Mouse (Mus musculus) kidney, adult 2 months (tissue): ENCODE results near the gene Apoh. TPM values are rescaled to one million over a fixed set of nuclear protein-coding genes. Genes with fewer than 3 reads are reported as not detected.

ENCODE experiments used
- DNase-seq: peaks from one replicate; pipeline ENCODE4 v3.0.0; 2021
- H3K27ac ChIP-seq: fragments of 200-500 bp; 2 replicates; pipeline ENCODE4 v1.5.1; 2012; ENCODE audit warnings: low read depth, low read length, control low read depth, inconsistent platforms; ENCODE audit not compliant: insufficient read depth
- H3K27me3 ChIP-seq: fragments of 200-500 bp; replicated peaks from 2 replicates; pipeline ENCODE4 v1.6.1; 2012; ENCODE audit warnings: mild to moderate bottlenecking, moderate library complexity, low read length, inconsistent platforms; ENCODE audit not compliant: control insufficient read depth, insufficient read depth
- H3K36me3 ChIP-seq: fragments of 200-500 bp; 2 replicates; pipeline ENCODE4 v1.6.1; 2012; ENCODE audit warnings: mild to moderate bottlenecking, moderate library complexity, low read length, inconsistent platforms; ENCODE audit not compliant: control insufficient read depth, insufficient read depth
- H3K4me1 ChIP-seq: fragments of 200-500 bp; 2 replicates; pipeline ENCODE4 v1.6.1; 2011; ENCODE audit warnings: low read length; ENCODE audit not compliant: control insufficient read depth, insufficient read depth
- H3K4me3 ChIP-seq: fragments of 200-500 bp; 2 replicates; pipeline ENCODE4 v1.5.1; 2011; ENCODE audit warnings: mild to moderate bottlenecking, low read depth, low read length, control low read depth; ENCODE audit not compliant: insufficient read depth
- CTCF ChIP-seq: fragments of 200-500 bp; conservative IDR thresholded peaks from 2 replicates; pipeline ENCODE4 v1.5.1; 2011; ENCODE audit warnings: low read depth, mild to moderate bottlenecking, control low read depth, low read length, moderate library complexity, mixed read lengths; ENCODE audit not compliant: insufficient read depth, insufficient read length
- POLR2A ChIP-seq: fragments of 200-500 bp; IDR thresholded peaks from one replicate; pipeline ENCODE4 v1.6.1; 2011; ENCODE audit warnings: low read depth, low read length, control low read depth
- WGBS: fragments of 180-500 bp; shearing (Covaris S2); methylation state at CpG from one replicate; pipeline ENCODE4 v1.1.7; 2018; 5-methylcytosine and 5-hydroxymethylcytosine counted together
- polyA plus RNA-seq: library from polyadenylated mRNA; depleted of rRNA; stranded (reverse); fragments of >200 nt; gene quantifications from 2 replicates; pipeline ENCODE4 v1.2.3, GENCODE M21; 2012

The Apoh gene
- polyA plus RNA-seq, 1 experiment = not detected

GRCm38 (mm10) chr11:108312516-108312915 is 30.6 kb upstream of the Apoh start:
- WGBS = 84% methylated on average over 5 of the region's 5 CpGs

DNA sequence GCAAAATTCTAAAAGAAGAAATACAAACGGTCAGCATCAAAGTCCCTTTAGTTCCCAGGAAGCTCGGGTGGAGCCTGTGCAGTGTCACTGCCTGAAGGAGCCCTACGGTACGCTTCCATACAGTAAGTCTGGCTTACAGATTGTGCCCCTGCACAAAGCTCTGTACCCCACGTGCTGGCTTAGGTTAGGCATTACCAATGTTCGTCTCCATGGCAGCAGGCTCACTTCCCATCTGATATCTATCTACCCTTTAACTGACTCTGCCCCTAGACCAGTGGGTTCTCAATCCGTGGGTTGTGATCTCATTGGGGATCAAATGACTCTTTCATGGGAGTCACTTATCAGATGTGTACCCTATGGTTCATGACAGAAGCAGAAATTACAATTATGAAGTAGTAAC is 27.4 kb upstream of the Apoh start:
- 79% methylated on average over 7 of the region's 7 CpGs for WGBS
- DNase-seq = no peak
- H3K4me1 ChIP-seq = no peaks in the 10 kb centered on the region
- no peaks in the 10 kb centered on the region for H3K27me3 ChIP-seq
- H3K36me3 ChIP-seq = no peaks in the 10 kb centered on the region
- no peak overlapping the region for H3K4me3 ChIP-seq
- TF ChIP-seq POLR2A (no peak), CTCF (no peak)
- no peak overlapping the region for H3K27ac ChIP-seq

More at GRCm38 (mm10) chr11:108312516-108312915, 30.6 kb upstream of the Apoh start:
- no peak for DNase-seq
- TF ChIP-seq POLR2A = no peak
- H3K27me3 ChIP-seq = no peaks in the 10 kb centered on the region
- no peak overlapping the region for H3K27ac ChIP-seq
- no peak overlapping the region for H3K4me3 ChIP-seq
- no peaks in the 10 kb centered on the region for H3K4me1 ChIP-seq
- no peaks in the 10 kb centered on the region for H3K36me3 ChIP-seq

DNA sequence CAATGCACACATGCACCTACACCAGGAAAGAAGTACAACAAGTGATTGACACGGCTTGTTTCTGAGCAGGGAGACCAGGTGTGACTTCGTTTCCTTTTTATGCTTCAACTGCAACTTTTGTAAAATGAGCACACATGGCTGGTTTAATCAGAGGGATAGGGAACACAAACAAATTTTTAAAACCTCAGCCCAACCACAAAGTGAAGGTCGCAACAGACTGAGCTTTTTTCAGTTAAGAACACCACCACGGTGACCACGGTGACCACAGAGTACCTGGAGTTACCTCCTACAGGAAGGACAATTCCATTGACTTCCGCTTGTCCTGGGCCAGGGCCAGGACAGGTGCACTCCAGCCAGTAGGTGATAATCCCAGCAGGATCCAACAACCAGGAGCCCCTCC is 25.3 kb upstream of the Apoh start:
- Histone ChIP-seq H3K4me1 (no peaks in the 10 kb centered on the region), H3K27me3 (no peaks in the 10 kb centered on the region), H3K4me3 (no peak overlapping the region), H3K36me3 (no peaks in the 10 kb centered on the region), H3K27ac (no peak overlapping the region)
- no peak for DNase-seq
- TF ChIP-seq CTCF = no peak
- no peak for TF ChIP-seq POLR2A
- WGBS = 74% methylated on average over 6 of the region's 6 CpGs

- no peak for DNase-seq
- no peaks in the 10 kb centered on the region for H3K4me1 ChIP-seq
- H3K4me3 ChIP-seq = no peak overlapping the region
- no peaks in the 10 kb centered on the region for H3K36me3 ChIP-seq
- TF ChIP-seq CTCF = no peak
- TF ChIP-seq POLR2A = no peak
- H3K27ac ChIP-seq = no peak overlapping the region
- no peaks in the 10 kb centered on the region for H3K27me3 ChIP-seq
- WGBS = 90% methylated on average over 11 of the region's 11 CpGs
Observed at GRCm38 (mm10) chr11:108319162-108319561, 24.0 kb upstream of the Apoh start.

DNA sequence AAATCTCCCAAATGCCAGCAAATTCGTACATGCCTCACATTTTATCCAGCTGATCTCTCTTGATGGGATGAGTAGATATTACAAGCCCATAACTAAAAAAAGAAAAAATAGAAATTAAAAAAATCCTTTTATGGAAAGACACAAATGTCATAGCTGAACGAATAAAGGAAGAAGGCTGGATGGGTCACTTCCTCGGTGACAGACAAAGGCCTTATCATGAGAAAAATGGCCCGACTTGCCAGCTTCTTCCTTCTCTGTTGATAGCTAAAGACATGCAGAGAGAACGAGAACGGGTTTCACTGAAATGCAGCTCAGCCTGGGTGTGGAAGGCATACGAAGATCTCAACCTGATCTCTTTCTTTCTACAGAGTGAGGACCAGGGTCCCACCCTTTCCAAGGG is 22.6 kb upstream of the Apoh start:
- TF ChIP-seq POLR2A = no peak
- no peak for TF ChIP-seq CTCF
- 73% methylated on average over 7 of the region's 7 CpGs for WGBS
- H3K4me3 ChIP-seq = no peak overlapping the region
- no peak overlapping the region for H3K27ac ChIP-seq
- DNase-seq = no peak
- no peaks in the 10 kb centered on the region for H3K36me3 ChIP-seq
- no peaks in the 10 kb centered on the region for H3K27me3 ChIP-seq
- H3K4me1 ChIP-seq = no peaks in the 10 kb centered on the region

DNA sequence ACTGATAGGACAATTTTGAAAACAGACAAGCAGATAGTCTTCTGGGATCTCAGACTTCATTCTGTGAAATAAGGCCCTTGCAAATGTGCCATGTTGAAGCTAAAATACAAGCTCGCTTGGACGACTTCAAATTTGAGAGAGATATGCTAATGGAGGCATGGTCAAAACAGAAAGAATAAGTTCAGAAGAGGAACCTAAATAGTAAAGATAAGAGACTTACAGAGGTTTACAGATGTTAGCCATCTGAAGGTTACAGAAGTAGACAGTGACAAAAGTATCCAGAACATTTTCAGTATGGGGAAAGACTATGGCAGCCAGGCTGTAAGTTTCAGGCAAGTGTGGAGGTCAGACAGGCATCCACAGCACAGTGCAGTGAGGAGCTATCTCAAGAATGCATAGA is 21.0 kb upstream of the Apoh start:
- no peaks in the 10 kb centered on the region for H3K4me1 ChIP-seq
- H3K4me3 ChIP-seq = no peak overlapping the region
- TF ChIP-seq CTCF (no peak), POLR2A (no peak)
- 81% methylated on average over 2 of the region's 2 CpGs for WGBS
- DNase-seq = no peak
- no peaks in the 10 kb centered on the region for H3K27me3 ChIP-seq
- no peak overlapping the region for H3K27ac ChIP-seq
- H3K36me3 ChIP-seq = no peaks in the 10 kb centered on the region

DNA sequence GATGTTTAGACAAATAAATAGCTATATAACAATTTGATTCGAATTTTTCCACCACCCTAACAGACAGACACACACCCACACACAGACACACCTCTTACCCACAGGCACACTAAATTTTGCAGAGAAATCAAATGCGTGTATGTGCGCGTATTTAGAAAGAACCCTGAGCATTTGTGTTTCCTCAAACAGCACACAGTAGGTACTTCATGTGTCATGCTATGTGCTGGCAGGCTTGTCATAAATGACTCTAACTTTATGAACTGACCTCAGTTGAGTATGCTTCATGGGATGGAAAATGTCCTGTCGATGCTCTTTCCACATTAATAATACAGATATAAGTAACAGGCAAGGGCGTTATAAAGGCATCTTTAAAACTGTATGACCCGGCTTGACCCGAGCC is 17.2 kb upstream of the Apoh start:
- WGBS = 79% methylated on average over 8 of the region's 8 CpGs

DNA sequence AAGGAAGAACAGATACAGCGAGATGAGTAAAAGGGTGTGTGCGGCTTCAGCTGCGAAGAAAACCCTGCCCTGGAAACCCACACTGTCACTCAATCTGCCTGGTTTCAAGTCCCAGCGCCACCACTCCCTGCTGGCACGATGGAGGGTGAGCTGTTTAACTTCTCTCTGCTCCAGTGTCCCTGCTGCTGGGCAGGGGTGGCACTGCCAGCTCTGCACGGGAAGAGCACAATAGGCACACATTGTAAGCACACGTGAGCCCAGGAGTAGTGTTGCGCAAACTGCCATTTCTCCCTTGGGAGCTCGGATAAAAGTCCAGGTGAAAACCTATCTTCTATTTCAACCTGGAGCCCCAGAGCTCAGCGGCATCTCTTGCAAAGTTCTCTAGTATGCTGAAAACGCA is 12.3 kb upstream of the Apoh start:
- 85% methylated on average over 11 of the region's 11 CpGs for WGBS
- Histone ChIP-seq H3K27ac (no peak overlapping the region), H3K4me3 (no peak overlapping the region), H3K27me3 (no peaks in the 10 kb centered on the region), H3K4me1 (no peaks in the 10 kb centered on the region), H3K36me3 (no peaks in the 10 kb centered on the region)
- DNase-seq = no peak
- no peak for TF ChIP-seq CTCF
- no peak for TF ChIP-seq POLR2A

More for the DNA sequence above, 17.2 kb upstream of the Apoh start:
- no peak for DNase-seq
- no peaks in the 10 kb centered on the region for H3K27me3 ChIP-seq
- TF ChIP-seq CTCF (no peak), POLR2A (no peak)
- no peak overlapping the region for H3K4me3 ChIP-seq
- no peak overlapping the region for H3K27ac ChIP-seq
- H3K36me3 ChIP-seq = no peaks in the 10 kb centered on the region
- no peaks in the 10 kb centered on the region for H3K4me1 ChIP-seq
